Mouse (Mus musculus) hindbrain, postnatal 0 days (tissue): ENCODE measurements at regions not wholly inside any gene's neighbourhood (a gene's known extent, or its start where the extent isn't known, plus 50 kb on each side); places are given as distances from the start of the nearest gene placed in this dataset.

Source experiments
- ATAC-seq: fragments of 200-750 bp; cut with Nextera tagmentation; 2 replicates; pipeline ENCODE4 v1.8.0; 2017; ENCODE audit warnings: mild to moderate bottlenecking, moderate TSS enrichment, moderate library complexity
- DNase-seq: peaks from one replicate; pipeline ENCODE4 v3.0.0-alpha.2; 2015; ENCODE audit warnings: low spot score
- H3K27ac ChIP-seq: fragments of 300-500 bp; sonication (generic); 2 replicates; pipeline ENCODE4 v1.5.1; 2014; ENCODE audit warnings: mild to moderate bottlenecking
- H3K27me3 ChIP-seq: fragments of 300-500 bp; sonication (generic); 2 replicates; pipeline ENCODE4 v1.6.1; 2014; ENCODE audit warnings: low read length, mixed read lengths; ENCODE audit not compliant: insufficient read depth
- H3K36me3 ChIP-seq: fragments of 300-500 bp; sonication (generic); 2 replicates; pipeline ENCODE4 v1.6.1; 2014; ENCODE audit warnings: low read length, mixed read lengths; ENCODE audit not compliant: insufficient read depth
- H3K4me1 ChIP-seq: fragments of 300-500 bp; sonication (generic); 2 replicates; pipeline ENCODE4 v1.6.1; 2014; ENCODE audit warnings: antibody characterized with exemption, low read length, mixed read lengths; ENCODE audit not compliant: insufficient read depth
- H3K4me2 ChIP-seq: fragments of 300-500 bp; sonication (generic); 2 replicates; pipeline ENCODE4 v1.6.1; 2014; ENCODE audit warnings: low read depth, mild to moderate bottlenecking, low read length, moderate library complexity, mixed read lengths
- H3K4me3 ChIP-seq: fragments of 300-500 bp; sonication (generic); 2 replicates; pipeline ENCODE4 v1.5.1; 2014; ENCODE audit warnings: low read length
- H3K9ac ChIP-seq: fragments of 300-500 bp; sonication (generic); replicated peaks from 2 replicates; pipeline ENCODE4 v1.6.1; 2014; ENCODE audit warnings: mild to moderate bottlenecking, low read length, moderate library complexity, mixed read lengths
- H3K9me3 ChIP-seq: fragments of 300-500 bp; sonication (generic); 2 replicates; pipeline ENCODE4 v1.6.1; 2016; ENCODE audit warnings: low read length, mixed read lengths
- CTCF ChIP-seq: IDR thresholded peaks from 2 replicates; pipeline ENCODE4 v1.5.1; 2016; ENCODE audit warnings: antibody characterized with exemption, control low read depth, low read depth
- WGBS: fragments of 180-500 bp; shearing (Covaris S2); extraction: QIAGEN DNeasy Blood & Tissue Kit; methylation state at CpG from one replicate; pipeline ENCODE4 v1.1.7; 2014; 5-methylcytosine and 5-hydroxymethylcytosine counted together

GRCm38 (mm10) chr9:40617676-40618062 is 52.7 kb upstream of the Gm21915 start:
- peaks cover 5% of the 10 kb centered on the region; the same call in 1 of the 2 replicates for H3K4me1 ChIP-seq
- H3K4me2 ChIP-seq, result peak overlapping the region; percentile 57
- DNase-seq (peak; percentile 41), ATAC-seq (no peak)
- no peak overlapping the region for H3K4me3 ChIP-seq
- H3K27me3 ChIP-seq, result no peaks in the 10 kb centered on the region
- peak overlapping the region; percentile 64; the same call in 1 of the 2 replicates for H3K27ac ChIP-seq
- WGBS, result 14% methylated on average over 10 of the region's 10 CpGs
- TF ChIP-seq CTCF, result no peak
- no peaks in the 10 kb centered on the region for H3K9me3 ChIP-seq
- 0 out of 2 replicates have a peak overlapping the region, but pooled peaks have one; percentile 40 for H3K9ac ChIP-seq
- H3K36me3 ChIP-seq, result no peaks in the 10 kb centered on the region

GRCm38 (mm10) chr9:40617036-40617675 is 53.3 kb upstream of the Gm21915 start:
- peak overlapping the region; percentile 57 for H3K4me2 ChIP-seq
- H3K9me3 ChIP-seq, result no peaks in the 10 kb centered on the region
- H3K27ac ChIP-seq, result peak overlapping the region; percentile 64
- no peaks in the 10 kb centered on the region for H3K36me3 ChIP-seq
- peak; percentile 60 for ATAC-seq
- H3K9ac ChIP-seq, result 0 out of 2 replicates have a peak overlapping the region, but pooled peaks have one; percentile 40
- DNase-seq, result peak; percentile 53
- peaks cover 5% of the 10 kb centered on the region; the same call in 1 of the 2 replicates for H3K4me1 ChIP-seq
- no peak for TF ChIP-seq CTCF
- 1% methylated on average over 20 of the region's 20 CpGs for WGBS
- no peaks in the 10 kb centered on the region for H3K27me3 ChIP-seq
- H3K4me3 ChIP-seq, result peak overlapping the region; percentile 21; the same call in 1 of the 2 replicates

- H3K4me2 ChIP-seq, result peak overlapping the region; percentile 57
- H3K4me1 ChIP-seq, result peaks cover 5% of the 10 kb centered on the region; the same call in 1 of the 2 replicates
- H3K4me3 ChIP-seq, result peak overlapping the region; percentile 21; the same call in 1 of the 2 replicates
- H3K27ac ChIP-seq, result peak overlapping the region; percentile 64; the same call in 1 of the 2 replicates
- ATAC-seq, result peak; percentile 89
- peak; percentile 93 for DNase-seq
- 1% methylated on average over 11 of the region's 11 CpGs for WGBS
- peak; percentile 91 for TF ChIP-seq CTCF
- H3K9me3 ChIP-seq, result no peaks in the 10 kb centered on the region
- H3K27me3 ChIP-seq, result no peaks in the 10 kb centered on the region
- H3K36me3 ChIP-seq, result no peaks in the 10 kb centered on the region
- H3K9ac ChIP-seq, result peak overlapping the region; percentile 42; the same call in 1 of the 2 replicates
These were observed 53.9 kb upstream of the Gm21915 start for GRCm38 (mm10) chr9:40616426-40617035.

GRCm38 (mm10) chr9:40615891-40616290 is 54.5 kb upstream of the Gm21915 start:
- WGBS, result 28% methylated on average over 8 of the region's 8 CpGs
- TF ChIP-seq CTCF, result no peak
- peak; percentile 6; the same call in 1 of the 2 replicates for ATAC-seq

GRCm38 (mm10) chr9:40614071-40614470 is 56.3 kb upstream of the Gm21915 start:
- no peak overlapping the region for H3K9ac ChIP-seq
- DNase-seq (no peak), ATAC-seq (no peak)

More at GRCm38 (mm10) chr9:40615891-40616290, 54.5 kb upstream of the Gm21915 start:
- Histone ChIP-seq H3K9ac (no peak overlapping the region), H3K4me2 (no peak overlapping the region), H3K36me3 (no peaks in the 10 kb centered on the region), H3K4me3 (no peak overlapping the region), H3K4me1 (peaks cover 5% of the 10 kb centered on the region; the same call in 1 of the 2 replicates), H3K27ac (peak overlapping the region; percentile 12; the same call in 1 of the 2 replicates), H3K27me3 (no peaks in the 10 kb centered on the region), H3K9me3 (no peaks in the 10 kb centered on the region)
- no peak for DNase-seq

GRCm38 (mm10) chr9:40613182-40613581 is 57.2 kb upstream of the Gm21915 start:
- H3K4me3 ChIP-seq, result no peak overlapping the region
- H3K4me1 ChIP-seq, result peaks cover 5% of the 10 kb centered on the region; the same call in 1 of the 2 replicates
- no peaks in the 10 kb centered on the region for H3K36me3 ChIP-seq
- no peak for DNase-seq
- no peak overlapping the region for H3K9ac ChIP-seq
- no peak for TF ChIP-seq CTCF
- no peaks in the 10 kb centered on the region for H3K27me3 ChIP-seq
- no peak overlapping the region for H3K4me2 ChIP-seq
- H3K27ac ChIP-seq, result no peak overlapping the region
- no peaks in the 10 kb centered on the region for H3K9me3 ChIP-seq
- no peak for ATAC-seq
- WGBS, result 81% methylated on average over 4 of the region's 4 CpGs

More at GRCm38 (mm10) chr9:40614071-40614470, 56.3 kb upstream of the Gm21915 start:
- no peak overlapping the region for H3K27ac ChIP-seq
- H3K27me3 ChIP-seq, result no peaks in the 10 kb centered on the region
- no peak overlapping the region for H3K4me3 ChIP-seq
- no peaks in the 10 kb centered on the region for H3K36me3 ChIP-seq
- H3K4me1 ChIP-seq, result peaks cover 5% of the 10 kb centered on the region; the same call in 1 of the 2 replicates
- 62% methylated on average over 5 of the region's 5 CpGs for WGBS
- no peak overlapping the region for H3K4me2 ChIP-seq
- TF ChIP-seq CTCF, result no peak
- H3K9me3 ChIP-seq, result no peaks in the 10 kb centered on the region
